Mouse (Mus musculus): ENCODE measurements at regions not wholly inside any gene's neighbourhood (a gene's known extent, or its start where the extent isn't known, plus 50 kb on each side); places are given as distances from the start of the nearest gene placed in this dataset.

DNA sequence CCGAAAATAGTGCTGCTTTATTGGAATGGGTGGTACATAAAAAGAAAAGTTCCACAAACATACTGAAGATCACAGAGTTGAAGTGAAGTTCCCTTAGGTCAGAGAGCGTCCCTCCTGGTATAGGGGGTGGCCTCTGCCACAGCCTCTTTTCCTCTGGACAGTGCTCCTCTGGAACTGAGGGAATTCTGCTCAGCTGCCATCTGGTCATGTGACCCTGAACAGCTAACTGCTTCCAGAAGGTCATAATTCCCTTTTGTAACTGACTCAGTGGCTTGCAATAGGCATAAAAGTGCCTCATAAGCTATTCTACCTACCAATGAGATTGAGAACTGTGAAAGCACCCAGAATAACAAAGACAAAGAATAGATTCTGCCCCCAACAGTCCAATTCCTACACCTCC, 414.4 kb downstream of the Lrig3 start:
- Histone ChIP-seq H3K36me3 (replicated peaks in 1 of 2; ENCODE audit: control insufficient read depth in 1 of 2, insufficient read depth in 1 of 2, low read length in 1 of 2) (no peaks in the 10 kb centered on the region), H3K27me3 (replicated peaks) (no peaks in the 10 kb centered on the region), H3K4me2 (ENCODE audit: insufficient read depth, low read depth, poor library complexity, severe bottlenecking) (no peak overlapping the region), H3K4me3 (replicated peaks in 1 of 3; ENCODE audit: low read depth in 2 of 3, low read length in 2 of 3, poor library complexity in 1 of 3) (no peak overlapping the region), H3K27ac (ENCODE audit: insufficient read depth, low read depth) (no peak overlapping the region), H3K79me2 (replicated peaks; ENCODE audit: control insufficient read depth, extremely low read depth, insufficient read depth, poor library complexity, severe bottlenecking) (no peaks in the 10 kb centered on the region), H3K9me3 (replicated peaks; ENCODE audit: low read length) (peaks cover 38% of the 10 kb centered on the region), H3K9ac (ENCODE audit: insufficient read depth, low read depth) (no peak overlapping the region), H3K4me1 (ENCODE audit: control insufficient read depth in 1 of 2, insufficient read depth in 2 of 2) (no peaks in the 10 kb centered on the region)
- TF ChIP-seq E2F4 (IDR thresholded peaks at IDR 0.05; ENCODE audit: insufficient replicate concordance, low read depth, low read length) (no peak), POLR2A (IDR thresholded peaks at IDR 0.05; ENCODE audit: low read depth, low read length) (no peak), RAD21 (IDR thresholded peaks at IDR 0.05; ENCODE audit: low read depth, low read length) (no peak), MYC (IDR thresholded peaks at IDR 0.05; ENCODE audit: low read depth, low read length) (no peak), MAZ (IDR thresholded peaks at IDR 0.05; ENCODE audit: low read depth, low read length) (no peak), NRF1 (IDR thresholded peaks at IDR 0.05; ENCODE audit: low read depth, low read length) (no peak), IRF4 (IDR thresholded peaks at IDR 0.05; ENCODE audit: low read depth, low read length) (no peak), GABPA (IDR thresholded peaks at IDR 0.05; ENCODE audit: insufficient replicate concordance, low read depth, low read length) (no peak), USF1 (IDR thresholded peaks at IDR 0.05; ENCODE audit: low read depth, low read length) (no peak), SMC3 (IDR thresholded peaks at IDR 0.05; ENCODE audit: low read depth, low read length) (no peak), NELFE (IDR thresholded peaks at IDR 0.05; ENCODE audit: low read depth, low read length) (no peak)
- dilution Hi-C loops (cut with MboI; ENCODE audit: extremely low pct_ligation_motif_present, extremely low pct_unique_long_range_greater_than_20kb, low sequenced_read_pairs): no loop called here
- no peak for DNase-seq (ENCODE audit: extremely low read depth)
- in situ Hi-C loops (cut with MboI; ENCODE audit: low pct_ligation_motif_present, low pct_unique_long_range_greater_than_20kb, low sequenced_read_pairs): no loop called here

DNA sequence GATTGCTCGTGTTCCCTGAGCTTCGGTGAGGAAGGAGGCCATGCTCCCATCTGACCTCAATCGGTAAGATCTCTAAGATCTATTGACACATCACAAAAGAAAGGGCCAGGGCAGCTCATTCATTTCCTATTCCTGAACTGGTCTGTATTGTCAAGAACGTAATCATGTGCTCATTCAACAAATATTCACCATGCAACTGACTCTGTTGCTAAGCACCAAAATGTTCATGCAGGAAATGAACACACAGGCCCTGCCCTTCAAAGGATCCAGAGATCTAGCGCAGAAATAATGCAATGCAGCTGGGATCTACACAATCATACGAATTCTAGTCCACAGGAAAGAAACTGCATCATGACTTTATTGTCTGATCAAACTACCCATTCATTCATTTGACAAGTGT, 413.3 kb downstream of the Lrig3 start:
- dilution Hi-C loops (cut with MboI; ENCODE audit: extremely low pct_ligation_motif_present, extremely low pct_unique_long_range_greater_than_20kb, low sequenced_read_pairs): no loop called here
- TF ChIP-seq TCF12 (IDR thresholded peaks at IDR 0.05; ENCODE audit: low read depth, low read length) (no peak), CHD1 (IDR thresholded peaks at IDR 0.05; ENCODE audit: low read depth, low read length) (no peak), MAFK (IDR thresholded peaks at IDR 0.05; ENCODE audit: insufficient replicate concordance, low read length) (no peak), PAX5 (IDR thresholded peaks at IDR 0.05; ENCODE audit: low read length) (no peak), ZKSCAN1 (IDR thresholded peaks at IDR 0.05; ENCODE audit: borderline replicate concordance, low read depth, low read length) (no peak), HCFC1 (IDR thresholded peaks at IDR 0.05; ENCODE audit: low read depth, low read length) (no peak), CHD2 (IDR thresholded peaks at IDR 0.05; ENCODE audit: low read length) (no peak), UBTF (IDR thresholded peaks at IDR 0.05; ENCODE audit: low read depth, low read length) (no peak), SMC3 (IDR thresholded peaks at IDR 0.05; ENCODE audit: low read depth, low read length) (no peak), GABPA (IDR thresholded peaks at IDR 0.05; ENCODE audit: insufficient replicate concordance, low read depth, low read length) (no peak), ZNF384 (IDR thresholded peaks at IDR 0.05; ENCODE audit: low read depth, low read length) (no peak), EP300 (IDR thresholded peaks at IDR 0.05; ENCODE audit: low read length) (no peak), USF2 (conservative IDR thresholded peaks at IDR 0.05; ENCODE audit: low read depth, low read length) (no peak), SIN3A (IDR thresholded peaks at IDR 0.05; ENCODE audit: low read length) (no peak), USF1 (IDR thresholded peaks at IDR 0.05; ENCODE audit: low read depth, low read length) (no peak), CTCF (conservative IDR thresholded peaks at IDR 0.05 in 1 of 2, IDR thresholded peaks at IDR 0.05 in 1 of 2; ENCODE audit: low read depth in 2 of 2, low read length in 2 of 2) (no peak), NRF1 (IDR thresholded peaks at IDR 0.05; ENCODE audit: low read depth, low read length) (no peak), IRF4 (IDR thresholded peaks at IDR 0.05; ENCODE audit: low read depth, low read length) (no peak)

More for the DNA sequence above, 413.3 kb downstream of the Lrig3 start:
- Histone ChIP-seq H3K36me3 (replicated peaks in 1 of 2; ENCODE audit: control insufficient read depth in 1 of 2, insufficient read depth in 1 of 2, low read length in 1 of 2) (no peaks in the 10 kb centered on the region), H3K4me3 (replicated peaks in 1 of 3; ENCODE audit: low read depth in 2 of 3, low read length in 2 of 3, poor library complexity in 1 of 3) (no peak overlapping the region), H3K79me2 (replicated peaks; ENCODE audit: control insufficient read depth, extremely low read depth, insufficient read depth, poor library complexity, severe bottlenecking) (no peaks in the 10 kb centered on the region), H3K9me3 (replicated peaks; ENCODE audit: low read length) (peaks cover 37% of the 10 kb centered on the region), H3K4me2 (ENCODE audit: insufficient read depth, low read depth, poor library complexity, severe bottlenecking) (no peak overlapping the region), H3K27ac (ENCODE audit: insufficient read depth, low read depth) (no peak overlapping the region), H3K9ac (ENCODE audit: insufficient read depth, low read depth) (no peak overlapping the region), H3K27me3 (replicated peaks) (no peaks in the 10 kb centered on the region), H3K4me1 (ENCODE audit: control insufficient read depth in 1 of 2, insufficient read depth in 2 of 2) (no peaks in the 10 kb centered on the region)
- in situ Hi-C loops (cut with MboI; ENCODE audit: low pct_ligation_motif_present, low pct_unique_long_range_greater_than_20kb, low sequenced_read_pairs): no loop called here
- DNase-seq (ENCODE audit: extremely low read depth): no peak
